Mouse (Mus musculus): ENCODE data around the gene Kcnk4.

GRCm38 (mm10) chr19:6877965-6878364 is 56.4 kb downstream of the Kcnk4 start:
- TF ChIP-seq CTCF (IDR thresholded peaks at IDR 0.05; ENCODE audit: borderline replicate concordance, control insufficient read depth, extremely low read depth, insufficient read depth, low read length, poor library complexity) (no peak), POLR2A (IDR thresholded peaks at IDR 0.05; ENCODE audit: control insufficient read depth, extremely low read depth, insufficient read depth, low read length, poor library complexity) (no peak)

All from thymus, adult 2 months (tissue).